Mouse (Mus musculus) small intestine, adult 2 months (tissue): ENCODE results near the gene Tmem267. TPM values are rescaled to one million over a fixed set of nuclear protein-coding genes. Genes with fewer than 3 reads are reported as not detected.

Source experiments
- H3K27ac ChIP-seq: fragments of 200-500 bp; 2 replicates; pipeline ENCODE4 v1.5.1; 2012; ENCODE audit warnings: low read depth, low read length, control low read depth, inconsistent platforms; ENCODE audit not compliant: insufficient read depth
- H3K27me3 ChIP-seq: fragments of 200-500 bp; 2 replicates; pipeline ENCODE4 v1.6.1; 2012; ENCODE audit warnings: mild to moderate bottlenecking, moderate library complexity, low read length, inconsistent platforms; ENCODE audit not compliant: control insufficient read depth, insufficient read depth
- H3K36me3 ChIP-seq: fragments of 200-500 bp; 2 replicates; pipeline ENCODE4 v1.6.1; 2012; ENCODE audit warnings: mild to moderate bottlenecking, low read length, control low read depth, inconsistent platforms; ENCODE audit not compliant: control insufficient read depth, insufficient read depth
- H3K4me1 ChIP-seq: fragments of 200-500 bp; 2 replicates; pipeline ENCODE4 v1.6.1; 2012; ENCODE audit warnings: low read length, inconsistent platforms, mixed read lengths; ENCODE audit not compliant: control insufficient read depth, insufficient read depth, insufficient read length
- H3K4me3 ChIP-seq: fragments of 200-500 bp; 2 replicates; pipeline ENCODE4 v1.5.1; 2012; ENCODE audit warnings: low read depth, mild to moderate bottlenecking, control low read depth, inconsistent platforms, low read length, moderate library complexity
- CTCF ChIP-seq: fragments of 200-500 bp; IDR thresholded peaks from 2 replicates; pipeline ENCODE4 v1.5.1; 2012; ENCODE audit warnings: low read depth, mild to moderate bottlenecking, control low read depth, inconsistent platforms, low read length, moderate library complexity, mixed read lengths; ENCODE audit not compliant: insufficient replicate concordance, insufficient read length; ENCODE audit errors: extremely low read depth
- POLR2A ChIP-seq: fragments of 200-500 bp; IDR thresholded peaks from 2 replicates; pipeline ENCODE4 v1.6.1; 2012; ENCODE audit warnings: low read depth, mild to moderate bottlenecking, control low read depth, inconsistent platforms, low read length, moderate library complexity
- WGBS: fragments of 180-500 bp; shearing (Covaris S2); methylation state at CpG from one replicate; pipeline ENCODE4 v1.1.7; 2018; 5-methylcytosine and 5-hydroxymethylcytosine counted together
- polyA plus RNA-seq: library from polyadenylated mRNA; depleted of rRNA; stranded (reverse); fragments of >200 nt; gene quantifications from 2 replicates; pipeline ENCODE4 v1.2.3, GENCODE M21; 2012; rRNA removed

The Tmem267 gene
- polyA plus RNA-seq, 1 experiment: 5.6 TPM

DNA sequence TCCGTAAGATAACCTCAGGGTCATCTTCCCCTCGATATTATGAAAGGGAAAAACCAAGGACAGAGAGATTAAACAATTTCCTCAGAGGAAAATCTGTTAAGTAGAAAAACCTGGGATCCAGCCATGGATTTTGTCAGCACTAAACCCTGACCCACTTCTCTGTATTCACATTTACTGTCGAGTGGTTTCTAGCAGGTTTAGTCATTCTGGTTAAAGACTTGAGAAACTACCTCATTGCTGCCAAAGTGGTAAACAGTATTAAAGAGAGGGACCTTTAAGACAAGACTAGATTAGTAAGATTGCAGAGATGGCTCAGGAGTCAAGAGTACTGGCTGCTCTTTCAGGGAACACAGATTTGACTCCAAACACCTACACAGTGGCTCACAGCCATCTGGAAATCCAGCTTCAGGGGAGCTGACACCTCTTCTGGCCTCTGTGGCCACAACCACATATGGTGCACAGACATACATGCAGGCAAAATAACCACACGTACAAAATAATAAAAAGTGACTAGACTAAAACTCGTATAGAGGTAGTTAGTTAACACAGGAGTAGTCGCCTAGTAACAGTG, 169.1 kb downstream of the Tmem267 start:
- TF ChIP-seq CTCF: no peak
- no peak for TF ChIP-seq POLR2A
- no peak overlapping the region for H3K27ac ChIP-seq
- WGBS: 77% methylated on average over 6 of the region's 6 CpGs
- peaks cover 10% of the 10 kb centered on the region for H3K36me3 ChIP-seq
- H3K4me1 ChIP-seq: no peaks in the 10 kb centered on the region
- H3K4me3 ChIP-seq: no peak overlapping the region
- no peaks in the 10 kb centered on the region for H3K27me3 ChIP-seq

Other genes with a start within 250 kb of the Tmem267 start
- 5.9 and 10.7 TPM in 2 replicates for gene Paip1, start 59.4 kb upstream of the Tmem267 start, polyA plus RNA-seq
- 3.2 and 8.6 TPM in 2 replicates for gene 4833420G17Rik, start 25.3 kb upstream of the Tmem267 start, polyA plus RNA-seq
- 0.96 and 1.6 TPM in 2 replicates for gene 3110070M22Rik, start 344 bp downstream of the Tmem267 start, polyA plus RNA-seq
- gene Ccl28, start 135.8 kb downstream of the Tmem267 start, polyA plus RNA-seq: 2.4 and 2.8 TPM in 2 replicates
- gene Hmgcs1, start 202.3 kb downstream of the Tmem267 start, polyA plus RNA-seq: 7.8 and 14.3 TPM in 2 replicates